Mouse (Mus musculus) heart, postnatal 14 days (tissue): ENCODE results near the gene Wdr46. TPM values are rescaled to one million over a fixed set of nuclear protein-coding genes. Genes with fewer than 3 reads are reported as not detected.
A peak's percentile ranks its signal among the peaks of the same experiment; 100 is the strongest.

Source experiments
- DNase-seq, 2 experiments: peaks; one replicate each; pipeline ENCODE4 v3.0.0; 2021 to 2022
- intact Hi-C: fragments of 180-260 bp; cut with DNase I; formaldehyde crosslinking; loops from one replicate; pipeline ENCODE4 v1.15.1; 2025
- total RNA-seq, 2 experiments: library from RNA; stranded (reverse); gene quantifications; 2 replicates each; pipeline ENCODE4 v1.2.3; 2021

The Wdr46 gene
- total RNA-seq, 2 experiments from 2014 or later: 10.4 to 11.5 TPM

DNA sequence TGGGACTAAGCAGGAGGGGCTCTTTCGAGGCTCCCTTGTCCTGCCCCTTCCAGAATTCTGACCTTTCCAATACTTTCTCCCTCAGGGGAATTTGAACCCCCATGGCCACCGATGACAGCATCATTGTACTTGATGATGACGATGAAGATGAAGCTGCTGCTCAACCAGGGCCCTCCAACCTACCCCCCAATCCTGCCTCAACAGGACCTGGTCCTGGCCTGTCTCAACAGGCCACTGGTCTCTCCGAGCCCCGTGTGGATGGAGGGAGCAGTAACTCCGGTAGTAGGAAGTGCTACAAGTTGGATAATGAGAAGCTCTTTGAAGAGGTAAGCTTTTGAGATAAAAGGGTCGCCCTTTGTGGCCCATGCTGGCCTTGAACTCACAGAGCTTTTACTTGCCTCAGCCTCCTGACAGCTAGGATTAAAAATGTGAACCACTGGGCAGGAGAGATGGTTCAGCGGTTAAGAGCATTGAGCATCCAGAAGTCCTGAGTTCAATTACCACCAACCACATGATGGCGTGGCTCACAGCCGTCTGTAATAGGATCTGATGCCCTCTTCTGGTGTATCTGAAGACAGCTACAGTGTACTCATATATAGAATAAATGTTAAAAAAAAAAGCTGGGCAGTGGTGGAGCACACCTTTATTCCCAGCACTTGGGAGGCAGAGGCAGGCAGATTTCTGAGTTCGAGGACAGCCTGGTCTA, 30.0 kb upstream of the Wdr46 start:
- DNase-seq: no peak
- intact Hi-C loops: no loop called here

DNA sequence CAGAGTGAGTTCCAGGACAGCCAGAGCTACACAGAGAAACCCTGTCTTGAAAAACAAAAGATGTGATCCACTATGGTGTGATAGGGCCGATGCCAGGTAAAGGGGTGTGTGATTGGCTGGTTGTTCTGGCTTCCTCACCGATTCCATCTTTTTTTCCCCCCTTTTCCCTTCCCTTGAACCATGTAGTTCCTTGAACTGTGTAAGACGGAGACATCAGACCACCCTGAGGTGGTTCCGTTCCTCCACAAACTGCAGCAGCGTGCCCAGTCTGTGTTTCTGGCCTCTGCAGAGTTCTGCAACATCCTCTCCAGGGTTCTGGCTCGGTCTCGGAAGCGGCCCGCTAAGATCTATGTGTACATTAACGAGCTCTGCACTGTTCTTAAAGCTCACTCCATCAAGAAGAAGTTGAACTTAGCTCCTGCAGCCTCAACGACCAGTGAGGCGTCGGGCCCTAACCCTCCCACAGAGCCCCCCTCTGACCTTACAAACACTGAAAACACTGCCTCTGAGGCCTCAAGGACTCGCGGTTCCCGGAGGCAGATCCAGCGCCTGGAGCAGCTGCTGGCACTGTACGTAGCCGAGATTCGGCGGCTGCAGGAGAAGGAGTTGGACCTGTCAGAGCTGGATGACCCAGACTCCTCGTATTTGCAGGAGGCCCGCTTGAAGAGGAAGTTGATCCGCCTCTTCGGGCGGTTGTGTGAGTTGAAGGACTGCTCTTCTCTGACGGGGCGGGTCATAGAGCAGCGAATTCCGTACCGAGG, 29.2 kb upstream of the Wdr46 start:
- no peak for DNase-seq
- intact Hi-C loops: no loop called here

DNA sequence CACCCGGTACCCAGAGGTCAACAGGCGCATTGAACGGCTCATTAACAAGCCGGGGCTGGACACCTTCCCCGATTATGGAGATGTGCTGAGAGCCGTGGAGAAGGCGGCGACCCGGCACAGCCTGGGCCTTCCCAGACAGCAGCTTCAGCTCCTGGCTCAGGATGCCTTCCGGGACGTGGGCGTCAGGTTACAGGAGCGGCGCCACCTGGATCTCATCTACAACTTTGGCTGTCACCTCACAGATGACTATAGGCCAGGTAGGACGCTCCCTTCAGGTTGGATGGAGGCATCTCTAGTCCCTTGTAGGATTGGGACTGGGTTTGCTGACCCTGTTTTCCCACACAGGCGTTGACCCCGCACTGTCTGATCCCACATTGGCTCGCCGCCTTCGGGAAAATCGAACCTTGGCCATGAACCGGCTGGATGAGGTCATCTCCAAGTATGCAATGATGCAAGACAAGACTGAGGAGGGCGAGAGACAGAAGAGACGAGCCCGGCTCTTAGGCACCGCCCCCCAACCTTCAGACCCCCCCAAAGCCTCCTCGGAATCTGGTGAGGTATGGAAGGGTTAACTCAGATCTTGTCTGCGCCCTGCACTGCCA, 28.5 kb upstream of the Wdr46 start:
- no peak for DNase-seq
- intact Hi-C loops: no loop called here

DNA sequence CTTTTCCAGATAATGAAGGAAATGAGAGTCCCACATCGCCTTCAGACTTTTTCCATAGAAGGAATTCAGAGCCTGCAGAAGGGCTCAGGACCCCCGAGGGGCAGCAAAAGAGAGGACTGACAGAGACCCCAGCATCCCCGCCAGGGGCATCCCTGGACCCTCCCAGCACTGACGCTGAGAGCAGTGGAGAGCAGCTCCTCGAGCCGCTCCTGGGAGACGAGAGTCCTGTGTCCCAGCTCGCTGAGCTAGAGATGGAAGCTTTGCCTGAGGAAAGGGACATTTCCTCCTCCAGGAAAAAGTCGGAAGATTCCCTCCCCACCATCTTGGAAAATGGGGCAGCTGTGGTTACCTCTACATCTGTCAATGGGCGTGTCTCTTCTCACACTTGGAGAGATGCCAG, 27.2 kb upstream of the Wdr46 start:
- intact Hi-C loops: no loop called here
- DNase-seq: no peak

DNA sequence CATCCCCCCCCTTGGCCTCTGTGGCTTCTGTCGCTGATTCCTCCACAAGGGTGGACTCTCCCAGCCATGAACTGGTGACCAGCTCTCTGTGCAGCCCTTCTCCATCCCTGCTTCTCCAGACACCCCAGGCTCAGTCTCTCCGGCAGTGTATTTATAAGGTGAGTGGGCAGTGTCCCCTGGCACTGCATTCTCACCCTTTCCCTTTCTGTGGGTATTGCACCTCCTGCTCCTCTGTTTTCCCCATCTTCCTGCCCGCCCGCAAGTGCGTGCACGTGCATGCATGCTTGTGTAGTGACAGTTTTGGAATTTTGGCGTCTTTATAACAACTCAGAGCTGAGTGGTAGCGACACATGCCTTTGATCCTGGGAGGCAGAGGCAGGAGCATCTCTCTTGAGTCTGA, 26.6 kb upstream of the Wdr46 start:
- no peak for DNase-seq
- intact Hi-C loops: no loop called here

DNA sequence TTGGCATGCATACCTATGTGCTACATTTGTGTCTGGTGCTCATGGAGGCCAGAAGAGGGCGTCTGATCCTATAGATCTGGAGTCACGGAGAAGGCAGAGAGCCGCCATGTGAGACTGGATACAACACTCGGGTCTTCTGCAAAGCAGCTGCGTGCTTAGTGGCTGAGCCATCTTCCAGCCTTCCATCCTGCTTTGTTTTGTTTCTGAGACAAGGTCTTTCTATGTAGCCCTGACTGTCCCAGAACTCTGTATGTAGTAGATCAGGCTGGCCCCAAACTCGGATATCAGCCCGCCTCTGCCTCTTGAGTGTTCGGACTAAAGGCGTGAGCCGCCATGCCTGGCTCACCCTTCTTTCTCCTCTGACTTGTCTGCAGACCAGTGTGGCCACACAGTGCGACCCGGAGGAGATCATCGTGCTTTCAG, 25.5 kb upstream of the Wdr46 start:
- DNase-seq: no peak
- intact Hi-C loops: no loop called here

DNA sequence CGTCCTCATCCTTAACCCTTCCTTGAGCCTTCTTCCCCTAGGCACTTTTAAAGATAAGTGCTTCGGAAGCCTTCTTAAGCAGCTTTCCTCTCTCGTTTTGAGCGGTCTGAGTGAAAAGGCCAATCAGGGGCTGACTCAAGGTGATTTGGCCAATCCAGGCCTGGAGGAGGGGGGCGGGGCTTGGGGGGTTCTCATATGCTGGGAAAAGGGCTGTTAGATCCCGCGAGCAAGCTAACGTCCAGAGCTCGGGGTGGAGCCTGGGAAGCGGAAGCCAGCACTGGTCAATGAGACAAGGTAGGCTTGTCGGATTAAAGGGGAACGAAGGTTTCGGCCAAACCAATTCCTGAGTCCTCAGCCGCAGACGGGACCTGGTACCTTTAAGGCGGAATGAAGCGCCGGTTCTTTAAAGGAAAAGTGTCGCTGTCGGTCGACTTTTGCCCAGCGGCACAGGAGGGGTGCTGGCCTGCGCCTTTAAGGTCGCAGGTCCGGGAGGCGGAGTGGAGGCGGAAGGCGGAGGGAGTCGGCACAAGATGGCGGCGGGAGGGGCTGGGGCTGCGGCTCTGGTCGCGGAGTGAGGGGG, 24.7 kb upstream of the Wdr46 start, which contains the start of the genes Tapbp and Zbtb22:
Gene Tapbp (plus strand): TSS at position 229 of the 580 bp plus-strand sequence.
Gene Zbtb22 (plus strand): TSS at position 234 of the 580 bp plus-strand sequence.
- intact Hi-C loops: no loop called here
- peak; percentile 93 for DNase-seq

DNA sequence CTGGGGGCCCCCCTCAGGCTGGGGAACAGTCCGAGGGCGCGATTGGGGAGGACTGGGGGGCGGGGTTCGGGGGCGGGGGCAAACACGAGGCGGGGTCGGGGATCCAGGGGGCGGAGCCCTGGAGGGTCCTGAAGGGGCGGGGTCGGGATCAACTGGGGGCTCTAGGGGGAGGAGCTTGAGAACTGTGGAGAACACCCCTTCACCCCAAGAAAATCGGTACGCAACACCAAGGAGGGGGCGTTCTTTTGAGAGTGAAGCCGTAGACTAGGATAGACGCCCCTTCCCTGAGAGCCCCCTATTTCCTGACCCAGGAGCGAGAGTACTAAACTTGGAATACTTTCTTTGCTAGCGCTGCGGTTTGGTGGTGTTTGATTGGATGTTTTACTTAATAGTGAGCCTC, 24.2 kb upstream of the Wdr46 start:
- no peak for DNase-seq
- intact Hi-C loops: no loop called here

DNA sequence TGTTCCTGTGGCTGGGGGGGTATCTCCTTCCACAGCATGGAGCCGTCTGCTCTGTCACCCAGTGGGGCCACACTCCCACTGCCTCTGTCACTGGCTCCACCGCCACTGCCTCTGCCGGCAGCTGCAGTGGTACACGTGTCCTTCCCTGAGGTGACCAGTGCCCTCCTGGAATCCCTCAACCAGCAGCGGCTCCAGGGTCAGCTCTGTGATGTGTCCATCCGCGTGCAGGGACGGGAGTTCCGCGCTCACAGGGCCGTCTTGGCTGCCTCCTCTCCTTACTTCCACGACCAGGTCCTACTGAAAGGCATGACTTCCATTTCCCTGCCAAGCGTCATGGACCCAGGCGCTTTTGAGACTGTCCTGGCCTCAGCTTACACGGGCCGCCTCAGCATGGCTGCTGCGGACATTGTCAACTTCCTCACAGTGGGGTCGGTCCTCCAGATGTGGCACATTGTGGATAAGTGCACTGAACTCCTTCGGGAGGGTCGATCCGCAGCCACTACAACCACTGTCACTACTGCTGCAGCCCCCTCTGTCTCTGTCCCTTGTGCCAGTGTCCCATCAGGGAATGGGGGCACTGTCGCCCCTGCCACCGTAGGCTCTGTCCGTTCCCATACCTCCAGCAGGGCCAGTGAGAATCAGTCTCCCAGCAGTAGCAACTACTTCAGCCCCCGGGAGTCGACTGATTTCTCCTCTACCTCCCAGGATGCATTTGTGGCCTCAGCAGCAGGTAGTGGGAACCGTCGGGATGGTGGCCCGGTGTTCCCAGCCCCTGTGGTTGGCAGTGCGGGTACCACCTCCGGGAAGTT, 23.4 kb upstream of the Wdr46 start:
- intact Hi-C loops: no loop called here
- DNase-seq: no peak

DNA sequence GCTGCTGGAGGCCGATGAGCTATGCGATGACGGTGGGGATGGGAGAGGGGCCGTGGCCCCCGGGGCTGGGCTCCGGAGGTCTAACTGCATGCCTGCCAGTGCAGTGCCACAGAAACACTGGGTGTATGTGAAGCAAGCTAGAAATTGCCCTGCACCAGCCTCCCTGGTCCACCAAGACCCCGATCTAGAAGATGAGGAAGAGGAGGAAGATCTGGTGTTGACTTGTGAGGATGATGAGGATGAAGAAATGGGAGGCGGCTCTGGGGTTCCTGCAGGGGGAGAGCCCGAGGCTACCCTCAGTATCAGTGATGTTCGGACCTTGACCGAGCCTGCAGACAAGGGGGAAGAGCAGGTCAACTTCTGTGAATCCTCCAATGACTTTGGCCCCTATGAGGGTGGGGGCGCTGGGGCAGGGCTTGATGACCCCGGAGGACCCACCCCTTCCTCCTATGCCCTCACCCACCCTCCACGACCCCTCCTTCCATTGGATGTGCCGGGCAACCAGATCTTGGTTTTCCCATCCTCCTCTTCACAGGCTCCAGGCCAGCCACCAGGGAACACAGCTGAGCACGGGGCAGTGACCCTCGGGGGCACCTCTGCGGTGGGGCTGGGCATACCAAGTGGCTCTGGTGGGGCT, 22.7 kb upstream of the Wdr46 start:
- no peak for DNase-seq
- intact Hi-C loops: no loop called here

DNA sequence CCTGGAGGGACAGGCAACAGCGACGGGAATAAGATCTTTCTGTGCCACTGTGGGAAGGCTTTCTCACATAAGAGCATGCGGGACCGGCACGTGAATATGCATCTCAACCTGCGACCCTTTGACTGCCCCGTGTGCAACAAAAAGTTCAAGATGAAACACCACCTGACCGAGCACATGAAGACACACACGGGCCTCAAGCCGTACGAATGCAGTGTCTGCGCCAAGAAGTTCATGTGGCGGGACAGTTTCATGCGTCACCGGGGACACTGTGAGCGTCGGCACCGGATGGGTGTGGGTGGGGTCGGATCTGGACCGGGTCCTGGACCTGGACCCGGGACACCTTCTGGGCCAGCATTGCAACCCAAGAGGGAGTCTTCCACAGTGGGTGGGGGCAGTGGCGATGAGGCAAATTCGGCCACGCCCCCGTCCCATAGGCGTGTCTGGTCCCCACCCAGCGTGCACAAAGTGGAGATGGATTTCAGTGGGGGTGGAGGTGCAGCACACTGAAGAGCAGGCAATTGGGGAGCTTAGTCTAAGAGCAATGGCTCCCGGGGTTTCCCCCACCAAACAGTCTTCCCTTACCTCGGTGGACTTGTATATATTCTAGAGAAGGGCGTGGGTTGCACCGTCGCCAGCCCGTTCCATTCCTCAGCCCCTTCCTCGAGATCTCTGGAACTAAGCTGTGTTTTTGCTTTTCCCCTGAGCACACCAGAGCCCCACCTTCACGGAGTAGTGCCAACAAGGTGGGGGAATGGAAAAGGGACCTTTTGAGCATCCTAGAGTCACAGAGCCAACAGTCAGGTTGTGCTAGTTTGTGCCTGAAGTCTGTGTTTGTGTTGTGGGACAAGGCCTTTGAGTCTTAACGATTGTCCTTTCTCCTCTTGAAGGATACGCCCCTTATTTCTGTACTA, 21.9 kb upstream of the Wdr46 start:
- intact Hi-C loops: no loop called here
- peak; percentile 35 to 51 for DNase-seq

DNA sequence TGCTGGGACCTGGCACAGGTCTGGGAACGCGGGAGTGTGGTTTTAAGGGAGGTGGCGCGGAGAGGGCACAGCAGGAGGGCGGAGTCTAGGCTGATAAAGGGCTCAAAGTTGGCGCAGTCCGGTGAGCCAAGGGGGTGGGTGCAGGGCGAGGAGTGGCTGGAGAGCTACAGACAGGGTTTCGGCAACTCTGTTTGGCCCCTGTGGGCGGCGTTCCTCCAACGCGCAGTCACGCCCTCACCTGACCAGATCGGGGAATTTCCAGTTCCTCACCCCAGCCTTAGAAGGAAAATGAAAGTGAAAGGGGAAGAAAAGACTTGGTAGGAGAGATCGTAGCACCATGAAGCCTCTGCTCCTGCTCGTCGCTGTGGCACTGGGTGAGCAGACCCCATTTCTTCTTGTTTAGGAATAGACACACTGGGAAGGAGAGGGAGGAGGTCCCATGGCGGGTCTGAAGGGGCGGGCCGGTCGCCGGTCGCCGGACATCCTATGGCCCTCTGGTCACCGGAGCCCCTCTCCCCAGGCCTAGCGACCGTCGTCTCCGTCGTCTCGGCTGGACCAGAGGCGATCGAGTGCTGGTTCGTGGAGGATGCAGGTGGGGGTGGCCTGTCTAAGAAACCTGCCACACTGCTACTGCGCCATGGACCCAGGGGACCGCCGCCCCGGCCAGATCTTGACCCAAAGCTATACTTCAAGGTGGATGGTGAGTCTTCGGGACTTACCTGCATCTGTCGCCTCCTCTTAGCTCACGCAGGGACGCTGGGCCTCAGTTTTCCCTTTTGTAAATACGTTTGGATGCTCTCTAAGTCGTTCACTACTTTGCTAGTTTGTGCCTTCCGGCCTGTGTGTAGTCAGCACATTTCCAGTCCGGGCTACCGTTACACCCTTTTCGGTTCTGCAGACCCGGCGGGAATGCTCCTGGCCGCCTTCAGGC, 20.8 kb upstream of the Wdr46 start:
- intact Hi-C loops: no loop called here
- DNase-seq: peak; percentile 78 to 82

DNA sequence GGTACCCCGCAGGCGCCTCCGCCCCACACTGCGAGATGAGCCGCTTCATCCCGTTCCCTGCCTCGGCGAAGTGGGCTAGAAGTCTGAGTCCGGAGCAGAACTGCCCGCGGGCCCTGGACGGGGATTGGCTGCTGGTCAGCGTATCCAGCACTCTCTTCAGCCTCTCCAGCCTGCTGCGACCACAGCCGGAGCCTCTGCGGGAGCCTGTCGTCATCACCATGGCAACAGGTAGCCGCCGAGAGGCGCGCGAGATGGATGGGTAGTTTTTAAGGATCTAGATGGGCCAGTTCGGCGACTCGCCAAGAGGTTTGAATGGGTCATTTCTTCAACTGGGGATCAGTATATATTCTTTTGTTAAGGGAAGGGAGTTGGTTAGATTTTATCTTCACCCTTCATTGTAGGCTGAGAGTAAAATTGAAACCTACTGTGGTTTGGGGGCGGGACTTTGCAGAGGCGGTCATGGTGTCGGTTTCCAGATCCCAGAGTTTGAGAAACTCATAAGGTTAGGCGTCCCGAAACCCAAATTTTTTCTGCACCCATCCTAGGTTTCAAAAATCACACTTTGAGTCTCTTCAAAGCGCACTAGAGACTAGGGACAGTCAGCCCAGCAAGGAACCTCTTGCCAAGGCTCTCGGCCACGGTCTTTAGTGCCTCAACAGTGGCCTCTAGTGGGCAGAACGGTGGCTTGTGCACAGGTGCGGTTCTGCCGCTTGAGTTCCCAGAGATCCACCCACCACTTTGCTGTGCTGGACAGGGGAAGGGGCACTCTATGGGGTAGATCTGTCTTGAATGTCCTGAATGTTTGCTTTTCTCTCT, 20.0 kb upstream of the Wdr46 start:
- intact Hi-C loops: loop anchor here (1.0 kb wide), 1 partner anchor 22 kb away; no protein-coding TSS in a partner anchor
- DNase-seq: peak; percentile 86 to 91

DNA sequence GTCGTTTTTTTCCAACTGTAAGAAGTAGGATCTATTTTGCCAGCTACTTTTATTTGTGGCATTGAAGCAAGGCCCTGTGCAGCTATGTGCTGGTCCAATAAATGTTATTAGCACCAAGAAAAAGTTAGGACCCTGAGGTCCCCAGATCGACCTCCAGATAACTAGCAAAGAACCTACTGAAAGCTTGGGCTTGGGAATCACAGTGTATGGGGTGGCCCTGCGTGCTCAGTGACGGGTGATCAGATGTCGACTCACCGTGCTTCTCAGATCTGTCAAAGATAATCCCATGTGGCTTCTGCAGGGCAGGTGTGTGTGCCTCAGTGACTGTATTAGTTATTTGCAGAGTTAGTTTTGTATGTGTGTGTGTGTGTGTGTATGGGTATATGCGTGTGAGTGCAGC, 19.1 kb upstream of the Wdr46 start:
- intact Hi-C loops: loop anchor here (1.0 kb wide), 1 partner anchor 23 kb away; no protein-coding TSS in a partner anchor
- no peak for DNase-seq

DNA sequence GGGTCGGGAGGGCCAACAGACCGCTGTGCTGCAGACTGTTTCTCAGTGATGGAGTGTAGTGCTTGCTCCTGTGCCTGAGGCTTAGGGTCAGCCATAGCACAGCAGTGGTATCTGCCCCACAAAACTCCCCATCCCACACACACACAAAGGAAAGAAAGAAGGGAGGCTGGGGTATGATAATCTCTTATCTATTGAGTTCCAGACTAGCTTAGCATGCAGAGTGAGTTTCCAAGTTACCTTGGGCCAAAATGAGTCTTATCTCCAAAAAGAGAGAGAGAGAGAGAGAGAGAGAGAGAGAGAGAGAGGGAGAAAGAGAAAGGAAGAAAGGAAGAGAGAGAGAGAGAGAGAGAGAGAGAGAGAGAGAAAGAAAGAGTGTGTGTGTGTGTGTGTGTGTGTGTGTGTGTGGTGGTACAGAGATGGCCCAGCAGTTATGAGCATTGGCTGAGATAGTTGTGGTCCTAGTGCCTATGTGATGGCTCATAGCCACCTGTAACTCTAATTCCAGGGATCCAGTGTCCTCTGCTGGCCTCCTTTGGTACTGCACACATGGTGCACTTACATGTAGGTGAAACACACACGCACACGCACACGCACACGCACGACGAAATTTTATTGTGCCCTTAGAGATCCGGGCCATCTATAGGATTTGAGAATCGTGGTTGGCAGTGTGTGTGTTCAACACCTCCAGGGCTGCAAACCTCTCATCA, 15.7 kb upstream of the Wdr46 start:
- DNase-seq: peak in 1 of 2 experiments; percentile 52
- intact Hi-C loops: loop anchor here (2.0 kb wide), 1 partner anchor 30 kb away; no protein-coding TSS in a partner anchor
